Mouse (Mus musculus) thymus, adult 2 months (tissue): ENCODE results near the gene Gm47841. TPM values are rescaled to one million over a fixed set of nuclear protein-coding genes. Genes with fewer than 3 reads are reported as not detected.

Experiments used
- DNase-seq: peaks from one replicate; pipeline ENCODE4 v3.0.0; 2021
- H3K27ac ChIP-seq: fragments of 200-500 bp; 2 replicates; pipeline ENCODE4 v1.5.1; 2012; ENCODE audit warnings: low read length, control low read depth; ENCODE audit not compliant: control insufficient read depth, insufficient read depth
- H3K27me3 ChIP-seq: fragments of 200-500 bp; 2 replicates; pipeline ENCODE4 v1.6.1; 2012; ENCODE audit warnings: mild to moderate bottlenecking, low read length, moderate library complexity, mixed read lengths; ENCODE audit not compliant: control insufficient read depth, insufficient read depth
- H3K36me3 ChIP-seq: fragments of 200-500 bp; 2 replicates; pipeline ENCODE4 v1.6.1; 2012; ENCODE audit warnings: mild to moderate bottlenecking, low read length, moderate library complexity; ENCODE audit not compliant: control insufficient read depth, insufficient read depth
- H3K4me1 ChIP-seq: fragments of 200-500 bp; replicated peaks from 2 replicates; pipeline ENCODE4 v1.6.1; 2012; ENCODE audit warnings: low read length; ENCODE audit not compliant: control insufficient read depth, insufficient read depth
- H3K4me3 ChIP-seq: fragments of 200-500 bp; 2 replicates; pipeline ENCODE4 v1.5.1; 2012; ENCODE audit warnings: mild to moderate bottlenecking, low read length, control low read depth, moderate library complexity; ENCODE audit not compliant: control insufficient read depth, insufficient read depth
- CTCF ChIP-seq: fragments of 200-500 bp; IDR thresholded peaks from 2 replicates; pipeline ENCODE4 v1.5.1; 2012; ENCODE audit warnings: mild to moderate bottlenecking, control low read depth, low read length, moderate library complexity, borderline replicate concordance; ENCODE audit not compliant: control insufficient read depth, poor library complexity, insufficient read depth; ENCODE audit errors: extremely low read depth
- POLR2A ChIP-seq: fragments of 200-500 bp; IDR thresholded peaks from 2 replicates; pipeline ENCODE4 v1.6.1; 2012; ENCODE audit warnings: mild to moderate bottlenecking, low read length, control low read depth, moderate library complexity; ENCODE audit not compliant: control insufficient read depth, poor library complexity, insufficient read depth; ENCODE audit errors: extremely low read depth
- WGBS: fragments of 180-500 bp; shearing (Covaris S2); methylation state at CpG from one replicate; pipeline ENCODE4 v1.1.7; 2018; 5-methylcytosine and 5-hydroxymethylcytosine counted together
- polyA plus RNA-seq: library from polyadenylated mRNA; depleted of rRNA; stranded (reverse); fragments of >200 nt; gene quantifications from 2 replicates; pipeline ENCODE4 v1.2.3, GENCODE M21; 2012

The Gm47841 gene
- polyA plus RNA-seq, 1 experiment: not detected

GRCm38 (mm10) chr15:101091551-101091950, 44.4 kb upstream of the Gm47841 start:
- Histone ChIP-seq H3K27me3 (no peaks in the 10 kb centered on the region), H3K27ac (no peak overlapping the region), H3K4me1 (no peaks in the 10 kb centered on the region), H3K36me3 (no peaks in the 10 kb centered on the region), H3K4me3 (no peak overlapping the region)
- TF ChIP-seq CTCF (no peak), POLR2A (no peak)
- no peak for DNase-seq
- WGBS: 95% methylated on average over 8 of the region's 8 CpGs

GRCm38 (mm10) chr15:101088291-101088690, 41.1 kb upstream of the Gm47841 start:
- no peak overlapping the region for H3K27ac ChIP-seq

GRCm38 (mm10) chr15:101086956-101087355, 39.8 kb upstream of the Gm47841 start:
- no peak for DNase-seq
- Histone ChIP-seq H3K27ac (no peak overlapping the region), H3K27me3 (no peaks in the 10 kb centered on the region), H3K4me3 (no peak overlapping the region), H3K36me3 (no peaks in the 10 kb centered on the region), H3K4me1 (no peaks in the 10 kb centered on the region)
- WGBS: 35% methylated on average over 3 of the region's 3 CpGs
- TF ChIP-seq POLR2A: no peak

More at GRCm38 (mm10) chr15:101088291-101088690, 41.1 kb upstream of the Gm47841 start:
- no peak overlapping the region for H3K4me3 ChIP-seq
- 90% methylated on average over 4 of the region's 4 CpGs for WGBS
- no peaks in the 10 kb centered on the region for H3K27me3 ChIP-seq
- H3K4me1 ChIP-seq: no peaks in the 10 kb centered on the region
- no peak for DNase-seq
- no peaks in the 10 kb centered on the region for H3K36me3 ChIP-seq
- no peak for TF ChIP-seq CTCF
- TF ChIP-seq POLR2A: no peak

GRCm38 (mm10) chr15:101086451-101086850, 39.3 kb upstream of the Gm47841 start:
- no peak for TF ChIP-seq POLR2A
- TF ChIP-seq CTCF: no peak
- no peak overlapping the region for H3K4me3 ChIP-seq
- H3K27ac ChIP-seq: no peak overlapping the region
- 89% methylated on average over 9 of the region's 9 CpGs for WGBS
- no peaks in the 10 kb centered on the region for H3K27me3 ChIP-seq
- no peaks in the 10 kb centered on the region for H3K36me3 ChIP-seq
- DNase-seq: no peak
- H3K4me1 ChIP-seq: no peaks in the 10 kb centered on the region

GRCm38 (mm10) chr15:101084499-101084898, 37.3 kb upstream of the Gm47841 start:
- no peak for TF ChIP-seq POLR2A
- TF ChIP-seq CTCF: no peak
- WGBS: 34% methylated on average over 10 of the region's 10 CpGs

GRCm38 (mm10) chr15:101082236-101082635, 35.0 kb upstream of the Gm47841 start:
- TF ChIP-seq CTCF: no peak
- TF ChIP-seq POLR2A: no peak
- H3K4me1 ChIP-seq: no peaks in the 10 kb centered on the region
- peaks cover 10% of the 10 kb centered on the region for H3K27me3 ChIP-seq
- H3K4me3 ChIP-seq: no peak overlapping the region
- no peaks in the 10 kb centered on the region for H3K36me3 ChIP-seq
- 84% methylated on average over 4 of the region's 4 CpGs for WGBS
- no peak for DNase-seq
- no peak overlapping the region for H3K27ac ChIP-seq

More at GRCm38 (mm10) chr15:101084499-101084898, 37.3 kb upstream of the Gm47841 start:
- Histone ChIP-seq H3K27ac (no peak overlapping the region), H3K4me1 (no peaks in the 10 kb centered on the region), H3K4me3 (no peak overlapping the region), H3K36me3 (no peaks in the 10 kb centered on the region), H3K27me3 (peaks cover 4% of the 10 kb centered on the region)
- no peak for DNase-seq

- no peaks in the 10 kb centered on the region for H3K4me1 ChIP-seq
- TF ChIP-seq CTCF: no peak
- TF ChIP-seq POLR2A: no peak
- peaks cover 14% of the 10 kb centered on the region for H3K27me3 ChIP-seq
- H3K36me3 ChIP-seq: no peaks in the 10 kb centered on the region
- H3K4me3 ChIP-seq: no peak overlapping the region
- H3K27ac ChIP-seq: no peak overlapping the region
- WGBS: 84% methylated on average over 7 of the region's 7 CpGs
- no peak for DNase-seq
Observed at GRCm38 (mm10) chr15:101081035-101081548, 33.9 kb upstream of the Gm47841 start.
